Mouse (Mus musculus) embryo, embryonic 9.5 days (tissue): ENCODE data around the gene Piezo1.
"Not testable (repeated sequence)": the region's sequence is repeated elsewhere in the genome, so short reads cannot be mapped to it uniquely, and the experiment has no call there.

Source experiments
- DNase-seq: peaks from one replicate; pipeline ENCODE4 v3.0.0-alpha.2; 2017; ENCODE audit errors: extremely low spot score

Gene Piezo1

DNA sequence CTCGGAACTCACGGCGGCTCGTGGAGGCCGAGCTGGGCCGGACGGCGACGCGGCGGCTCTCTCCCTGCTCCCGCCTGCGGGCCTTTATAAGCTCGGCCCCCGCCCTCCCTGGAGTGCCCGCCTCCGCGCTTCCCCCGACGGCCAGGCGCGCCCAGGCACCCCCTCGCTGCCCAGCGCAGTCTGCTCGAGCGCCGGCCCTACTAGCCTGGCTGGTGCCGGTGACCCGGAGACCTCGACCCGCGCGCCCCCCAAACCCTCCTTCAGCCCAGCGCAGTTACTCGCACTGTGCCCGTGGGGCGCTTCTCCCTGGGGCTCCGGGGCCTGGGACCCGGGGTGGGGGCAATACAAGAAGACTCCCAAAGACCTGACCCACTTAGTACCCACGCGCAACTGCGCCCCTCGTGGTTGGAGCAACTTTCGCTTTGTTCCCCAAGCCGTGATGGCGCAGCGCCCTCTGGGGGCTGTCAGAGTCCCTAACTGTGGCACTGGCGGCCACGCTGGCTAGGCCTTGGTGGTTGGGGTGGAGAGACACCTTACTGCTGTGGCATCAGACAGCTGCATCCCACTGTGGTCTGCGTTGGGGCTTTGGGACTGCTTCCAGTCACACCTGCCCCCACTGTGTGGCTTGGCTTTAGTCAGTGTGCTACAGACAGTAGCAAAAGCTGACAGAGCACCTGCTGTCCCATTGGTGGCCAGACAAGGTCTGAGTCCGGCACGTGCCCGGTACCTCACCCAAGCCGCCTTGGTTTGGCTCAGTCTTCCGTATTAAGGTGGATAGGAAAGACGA is at the start of gene Piezo1:
Piezo1 (minus strand) TSS at position 65 of the 787 bp plus-strand sequence.
- peak; percentile 89 for DNase-seq

DNA sequence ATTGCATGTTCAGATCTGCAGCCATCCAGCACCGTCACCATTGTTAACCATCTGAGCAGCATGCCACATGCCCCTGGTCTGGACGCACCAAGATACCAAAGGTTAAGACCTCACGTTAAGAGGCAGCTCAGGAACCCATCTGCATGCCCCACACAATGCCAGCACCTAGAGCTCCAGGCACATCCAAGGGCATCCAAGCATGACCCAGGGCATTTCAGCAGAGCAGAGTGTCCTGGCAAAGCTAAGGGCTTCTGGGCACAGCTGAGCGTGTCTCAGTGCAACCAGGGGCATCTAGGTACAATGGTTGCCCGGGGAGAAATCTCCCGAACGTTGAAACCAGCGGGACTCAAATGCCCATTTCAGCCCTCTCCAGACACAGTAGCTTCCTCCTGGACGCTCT is 49.5 kb upstream of the Piezo1 start:
- no peak for DNase-seq

DNA sequence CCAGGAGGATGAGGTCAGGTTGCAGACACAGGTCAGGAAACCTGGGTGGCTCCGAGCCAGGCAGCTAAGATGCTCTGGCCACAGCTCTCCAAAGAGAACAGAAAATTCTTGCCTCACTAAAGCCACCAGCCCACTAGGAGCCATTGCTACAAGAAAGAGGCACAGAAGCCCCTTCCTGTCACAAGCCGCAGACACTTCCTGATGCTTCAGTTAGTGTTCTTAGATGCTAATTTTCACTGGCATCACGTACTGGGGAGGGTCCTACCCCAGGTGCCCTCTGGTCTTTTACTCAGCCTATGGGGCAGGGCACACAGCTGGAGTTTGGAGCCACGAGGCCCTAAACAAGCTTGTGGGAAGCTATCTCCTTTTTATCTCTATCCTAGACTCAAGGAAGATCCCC is 44.9 kb upstream of the Piezo1 start:
- DNase-seq = no peak

DNA sequence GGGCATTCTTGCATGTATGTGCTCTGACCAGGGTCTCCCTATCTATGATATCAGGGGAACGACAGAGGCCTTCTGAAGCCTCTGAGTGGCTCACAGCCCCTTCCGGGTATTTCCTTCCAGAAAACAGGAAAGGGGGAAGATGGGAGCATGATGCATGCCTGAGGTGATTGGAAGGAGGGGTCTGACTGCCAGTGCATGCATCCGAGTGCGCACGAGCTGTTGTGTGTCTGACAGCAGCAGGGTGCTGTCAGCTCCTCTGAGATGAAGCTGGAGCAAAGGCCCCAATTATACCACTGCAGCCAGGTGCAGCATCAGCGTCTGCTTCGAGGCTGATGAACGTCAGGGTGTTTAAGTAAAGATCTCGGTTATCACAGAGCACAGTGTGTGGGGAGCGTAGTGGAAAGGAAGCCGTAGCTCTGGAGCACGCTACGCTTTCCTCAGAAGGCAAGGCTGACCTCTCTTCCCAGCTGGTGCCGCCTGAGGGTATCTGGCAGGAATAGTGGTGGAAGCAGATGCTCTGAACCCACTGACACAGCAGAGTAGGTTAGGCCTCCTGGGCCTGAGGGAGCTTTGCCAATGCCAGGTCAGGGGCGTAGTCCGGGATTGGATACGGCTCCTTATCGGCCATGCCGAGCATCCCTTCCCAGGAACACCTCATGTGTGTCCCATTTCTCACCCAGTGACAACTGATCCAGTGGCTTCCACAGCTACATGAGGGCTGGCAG is 42.8 kb upstream of the Piezo1 start:
- no peak for DNase-seq

DNA sequence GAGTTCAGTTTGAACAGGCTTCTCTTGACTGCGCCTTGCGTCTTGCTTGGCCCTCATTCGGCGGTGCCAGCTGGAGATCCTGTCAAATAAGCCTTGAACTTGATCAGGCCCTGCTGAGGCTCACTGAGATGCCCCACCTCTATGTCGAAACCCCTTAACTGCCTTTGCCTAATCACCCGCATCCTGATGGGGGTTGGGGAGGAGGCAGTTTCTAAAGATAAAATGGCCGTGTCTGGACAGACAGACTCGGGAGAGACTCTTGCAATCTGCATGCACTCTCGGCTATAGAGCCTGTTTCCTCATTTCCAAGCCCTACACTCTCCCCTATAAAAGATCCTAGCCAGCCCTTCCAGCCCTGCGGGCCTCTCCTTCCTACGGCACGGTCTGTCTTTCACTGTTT is 42.1 kb upstream of the Piezo1 start:
- DNase-seq = no peak

DNA sequence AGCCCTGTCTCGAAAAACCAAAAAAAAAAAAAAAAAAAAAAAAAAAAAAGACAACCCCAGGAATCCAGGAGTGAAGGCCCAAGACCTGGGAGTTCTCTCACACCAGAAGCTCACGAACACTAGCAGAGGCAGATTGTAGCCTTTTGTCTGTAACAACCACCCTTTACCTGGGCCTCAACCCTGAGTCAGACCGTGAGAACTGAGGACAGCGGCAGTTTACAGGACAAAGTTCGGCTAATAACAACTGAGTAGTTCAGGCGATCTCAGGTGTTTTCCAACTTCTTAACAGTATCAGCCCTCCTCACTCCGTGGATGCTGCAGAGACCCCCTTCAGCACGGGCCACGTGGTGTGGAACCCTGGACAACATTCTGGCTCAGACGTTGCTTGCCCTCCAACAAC is 35.6 kb upstream of the Piezo1 start:
- DNase-seq = no peak

DNA sequence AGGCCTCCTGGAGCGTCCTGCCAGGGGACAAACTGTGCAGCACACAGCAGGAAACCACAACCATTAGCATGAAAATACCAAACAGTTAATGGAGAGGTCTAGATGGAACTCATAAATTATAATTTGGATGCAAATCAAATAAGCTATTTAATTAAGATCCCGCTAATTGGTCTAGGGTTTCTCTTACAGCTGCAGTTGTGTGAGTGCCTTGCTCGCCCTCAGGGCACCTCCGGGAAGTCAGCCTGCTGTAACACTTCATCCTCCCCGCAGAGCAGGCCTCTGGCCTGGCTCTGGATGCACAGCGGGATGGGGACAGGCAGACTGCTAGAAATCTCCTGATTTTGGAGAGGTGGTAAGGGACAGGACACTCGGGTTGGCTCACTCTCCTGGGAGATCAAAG is 35.0 kb upstream of the Piezo1 start:
- DNase-seq = no peak

DNA sequence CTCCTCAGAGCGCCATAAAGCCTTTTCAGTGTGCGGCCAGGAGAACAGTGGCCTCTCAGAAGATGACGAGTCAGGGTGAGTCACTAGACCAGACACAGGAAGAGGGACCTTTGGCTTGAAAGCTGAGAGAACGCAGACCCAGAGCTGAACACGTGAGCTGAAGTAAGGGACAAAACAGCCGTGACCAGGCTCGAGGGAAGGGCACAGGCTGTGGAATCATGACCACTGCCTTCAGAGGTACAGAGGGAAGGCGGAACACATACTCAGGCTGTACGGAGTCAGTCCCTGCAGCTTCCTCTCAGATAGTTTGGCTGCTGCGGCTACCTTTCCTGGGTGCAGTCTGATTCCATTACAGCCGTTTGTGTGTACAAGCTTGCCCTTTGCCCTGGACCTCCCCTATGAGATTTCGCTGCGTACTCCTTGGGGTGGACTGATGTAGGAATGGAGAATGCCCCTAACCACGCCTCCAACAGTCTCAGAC is 34.3 kb upstream of the Piezo1 start:
- DNase-seq = no peak

DNA sequence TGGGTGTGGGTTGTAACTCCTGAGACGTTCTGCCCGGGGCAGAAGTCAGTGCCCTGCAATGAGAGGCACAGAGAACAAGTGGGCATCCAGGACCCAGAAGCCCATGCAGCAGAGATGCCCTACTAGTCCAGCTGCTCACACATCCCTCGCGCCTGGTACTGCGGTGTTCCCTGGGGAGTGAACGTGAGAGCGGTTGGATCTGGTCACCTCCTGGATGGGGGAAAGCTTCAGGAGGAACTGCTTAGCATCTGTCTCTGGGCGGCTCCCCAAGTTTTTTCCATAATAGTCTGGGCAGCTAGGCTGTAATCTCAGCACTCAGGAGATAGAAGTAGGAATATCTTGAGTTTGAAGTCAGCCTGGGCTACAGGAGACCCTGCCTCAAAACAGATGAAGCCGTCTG is 33.9 kb upstream of the Piezo1 start:
- DNase-seq = no peak

DNA sequence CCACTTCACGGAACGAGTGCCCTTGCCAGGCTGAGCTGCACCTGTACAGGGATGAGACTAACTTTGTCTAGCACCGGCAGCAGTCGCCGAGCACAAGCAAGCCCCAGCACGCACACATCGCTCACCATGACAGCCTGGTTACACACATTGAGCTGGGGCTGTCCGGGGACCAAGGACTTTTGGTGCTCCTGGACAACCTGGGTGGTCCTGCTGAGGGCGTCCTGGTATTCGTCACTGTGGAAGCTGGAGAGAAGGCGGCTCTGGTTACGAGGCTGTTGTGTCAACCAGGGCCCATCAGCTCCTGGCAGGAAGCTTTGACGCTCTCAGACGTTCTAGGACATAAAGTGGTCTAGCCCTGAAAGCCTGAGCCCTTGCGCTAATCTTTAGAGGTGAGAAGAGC is 29.8 kb upstream of the Piezo1 start:
- no peak for DNase-seq

DNA sequence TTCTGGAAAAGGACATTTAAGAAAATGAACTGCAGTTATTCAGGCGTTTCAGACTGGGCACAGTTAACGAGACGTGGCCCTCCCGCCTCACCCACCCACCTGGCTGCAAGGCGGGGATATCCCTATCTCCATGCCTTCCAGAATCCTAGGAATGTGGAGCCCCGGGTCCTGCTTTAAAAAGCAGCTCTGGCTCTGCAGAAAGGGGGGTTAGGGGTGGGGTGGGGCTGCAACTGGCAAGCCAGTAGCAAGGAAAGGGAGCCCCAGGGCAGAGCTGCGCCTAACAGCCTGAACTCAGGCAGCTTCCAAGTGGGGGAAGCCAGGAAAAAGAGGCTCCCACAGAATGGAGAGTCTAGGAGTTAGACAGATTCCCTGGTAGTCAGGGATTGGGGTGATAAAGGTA is 28.1 kb upstream of the Piezo1 start:
- DNase-seq = peak; percentile 40

DNA sequence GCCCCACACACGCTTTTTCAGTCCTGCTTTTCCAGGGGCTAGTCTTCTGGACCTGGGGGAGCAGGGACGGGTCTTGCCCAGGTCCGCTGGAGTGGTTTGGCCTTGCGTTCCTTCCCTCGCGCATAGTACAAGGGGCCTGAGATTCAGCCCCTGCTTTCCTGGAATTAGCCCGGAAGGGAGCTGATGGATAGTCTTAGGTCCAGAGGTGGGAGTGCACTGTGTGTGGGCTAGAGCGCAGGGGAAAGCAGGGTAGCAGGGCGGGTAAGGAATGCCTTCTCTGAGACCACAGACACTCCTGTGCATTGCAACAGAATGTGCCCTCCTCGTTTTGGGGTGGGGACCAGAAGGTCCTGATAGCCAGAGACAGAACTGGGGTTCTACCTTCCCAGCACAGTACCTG is 26.0 kb upstream of the Piezo1 start:
- no peak for DNase-seq

DNA sequence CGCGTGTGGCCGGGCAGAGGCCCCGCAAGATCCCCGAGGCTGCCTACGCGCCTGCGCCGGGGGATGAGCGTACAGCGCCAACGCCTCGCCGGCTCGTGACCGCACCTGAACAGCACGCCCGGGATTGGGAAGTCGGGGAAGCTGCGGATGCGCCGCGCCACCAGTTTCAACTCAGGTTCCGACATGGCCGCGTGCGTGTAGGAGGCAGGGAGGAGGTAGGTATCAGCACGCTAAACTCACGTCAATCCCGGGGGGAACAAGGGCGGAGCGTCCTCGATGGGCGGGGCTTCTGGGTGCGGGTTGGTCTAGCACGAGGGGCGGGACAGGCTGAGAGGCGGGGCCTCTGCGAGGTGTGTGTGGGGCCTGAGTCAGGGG is 25.5 kb upstream of the Piezo1 start, which contains the start of gene Aprt:
Aprt (minus strand) TSS at position 262 of the 375 bp plus-strand sequence.
- peak; percentile 98 for DNase-seq

DNA sequence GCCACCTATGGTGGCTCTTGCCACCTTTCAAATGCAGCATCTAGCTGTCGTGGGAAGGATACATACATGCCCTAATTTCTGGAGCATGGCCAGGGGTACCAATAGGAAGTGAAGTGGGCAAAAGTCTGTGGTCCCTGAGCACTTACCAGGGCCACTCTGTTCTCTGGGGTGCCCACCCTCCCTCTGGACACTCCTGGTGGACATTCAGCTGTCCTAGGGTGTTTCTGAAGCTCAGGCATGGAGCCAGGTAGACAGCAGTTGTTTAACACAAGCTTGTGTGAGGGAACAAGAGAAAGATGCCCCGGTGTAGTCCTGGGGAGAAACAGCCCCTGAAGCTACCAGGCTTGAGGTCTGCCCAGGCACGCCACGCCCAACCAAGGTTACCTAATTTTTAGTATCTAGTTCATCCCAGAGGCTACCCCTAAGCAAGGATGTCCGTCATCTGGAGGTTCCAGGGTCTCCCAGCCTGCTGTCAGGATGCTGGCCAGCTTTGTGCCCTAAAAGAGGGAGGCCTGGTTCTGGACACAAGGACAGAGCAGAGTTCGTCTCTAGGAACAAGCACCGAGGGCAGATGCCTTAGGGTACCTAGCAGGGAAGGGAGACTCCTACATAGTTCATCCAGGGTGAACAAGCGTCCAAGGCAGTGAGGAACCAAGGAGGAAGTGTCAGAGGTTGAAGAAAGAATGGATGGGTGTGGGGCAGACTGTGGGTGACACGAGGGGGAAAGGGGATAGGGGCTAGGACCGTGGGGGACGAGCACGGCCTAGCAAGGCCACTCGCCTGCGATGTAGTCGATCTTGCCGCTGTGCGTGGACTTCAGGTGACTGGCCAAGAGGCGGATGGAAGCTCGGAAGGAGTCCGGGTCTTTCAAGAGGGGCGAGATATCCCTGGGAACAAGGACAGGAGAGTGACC is 24.9 kb upstream of the Piezo1 start:
- DNase-seq = peak; percentile 42

DNA sequence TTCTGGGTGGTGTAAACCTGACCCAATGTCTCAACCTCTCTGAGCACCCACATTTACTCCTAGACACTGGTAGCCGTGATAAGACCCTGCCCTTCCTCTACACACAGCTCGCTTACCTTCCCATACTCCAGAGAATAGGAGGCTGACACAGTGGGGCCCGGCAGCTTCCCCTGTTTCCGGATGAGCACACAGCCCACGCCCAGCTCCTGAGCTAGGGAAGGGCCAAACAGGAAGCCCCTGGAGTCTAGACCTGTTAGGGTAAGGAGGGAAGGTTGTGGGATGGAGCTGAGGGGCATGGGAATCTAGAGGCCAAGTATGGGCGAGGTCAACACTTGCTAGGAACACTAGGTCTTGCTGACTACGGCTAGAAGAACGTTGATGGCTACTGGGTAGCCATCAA is 24.2 kb upstream of the Piezo1 start:
- no peak for DNase-seq

DNA sequence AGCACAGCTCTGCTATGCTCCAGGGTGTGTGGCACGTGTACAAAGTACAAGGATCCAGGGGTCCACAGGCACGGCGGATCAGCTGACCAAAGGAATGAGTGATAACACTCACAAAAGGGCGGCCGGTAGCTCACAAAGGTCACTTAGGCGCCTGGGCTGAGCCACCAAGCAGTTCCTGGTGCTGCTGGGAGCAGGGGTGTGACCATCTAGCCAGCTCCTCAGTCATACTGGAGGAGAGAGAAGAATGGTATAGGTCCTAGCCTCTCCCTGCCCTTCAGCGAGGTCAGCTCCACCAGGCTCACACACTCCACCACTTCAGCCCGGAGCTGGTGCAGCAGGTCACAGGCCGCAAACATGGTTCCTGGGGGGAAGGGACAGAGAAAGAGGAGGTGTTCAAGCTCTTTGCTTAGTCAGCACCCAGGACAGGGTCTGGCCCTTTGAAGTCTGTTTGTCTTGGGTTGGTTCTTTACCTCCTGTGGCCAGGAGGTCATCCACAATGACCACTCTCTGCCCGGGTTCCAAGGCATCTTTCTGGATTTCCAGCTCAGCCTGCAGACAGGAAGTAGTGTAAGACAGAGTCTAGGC is 23.6 kb upstream of the Piezo1 start:
- no peak for DNase-seq

DNA sequence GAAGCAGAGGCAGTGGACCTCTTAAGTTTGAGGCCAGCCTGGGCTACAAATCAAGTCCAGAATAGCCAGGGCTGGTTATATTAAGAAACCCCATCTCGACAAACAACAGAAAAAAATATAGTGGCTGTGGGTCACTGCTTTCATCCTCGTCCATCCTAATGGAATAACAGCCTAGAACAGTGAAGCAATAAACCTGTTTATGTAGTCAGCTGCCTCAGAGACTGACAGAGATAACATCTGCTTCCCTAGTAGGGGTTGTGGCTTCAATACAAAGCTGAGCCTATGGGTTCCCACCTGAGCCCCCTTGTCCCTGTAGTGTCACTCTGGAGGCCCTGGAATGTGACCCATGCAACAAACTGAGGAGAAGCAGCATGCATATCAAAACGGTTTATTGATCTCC is 23.1 kb upstream of the Piezo1 start:
- DNase-seq = no peak

DNA sequence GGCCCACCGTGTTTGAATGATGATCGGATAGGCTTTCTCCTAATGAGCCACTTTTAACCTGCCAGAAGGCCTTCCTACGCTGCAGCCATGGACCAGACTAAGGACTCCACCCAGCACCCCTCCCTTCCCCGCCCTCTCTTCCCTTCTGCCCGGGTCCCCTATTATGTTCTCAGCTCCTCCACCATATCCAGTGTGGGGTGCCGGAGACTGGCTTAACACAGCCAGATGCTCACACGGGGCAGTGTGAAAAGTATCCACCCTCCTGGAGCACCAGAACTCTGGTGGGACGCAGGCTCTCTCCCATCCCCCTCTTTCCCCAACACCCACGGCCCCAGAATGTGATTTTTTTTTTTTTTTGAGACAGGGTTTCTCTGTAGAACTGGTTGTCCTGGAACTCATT is 22.4 kb upstream of the Piezo1 start:
- no peak for DNase-seq

DNA sequence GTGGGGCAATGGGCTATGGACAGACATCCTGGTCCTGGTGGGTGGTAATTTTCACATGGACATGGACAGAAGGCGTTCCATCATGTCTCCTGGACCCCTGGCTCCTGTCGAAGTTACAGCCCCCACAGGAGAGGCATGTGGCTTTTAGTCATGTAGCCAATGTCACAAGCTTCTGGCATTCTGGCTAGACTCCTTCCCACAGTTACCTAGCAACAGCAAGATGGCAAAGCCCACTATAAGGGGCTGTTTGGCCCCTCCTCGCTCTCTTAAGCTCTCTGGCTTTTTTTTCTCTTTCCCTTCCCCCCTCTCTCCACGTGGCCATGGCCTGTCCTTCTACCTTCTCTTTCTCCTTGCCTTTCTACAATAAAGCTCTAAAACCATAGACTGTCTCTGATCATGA is 22.0 kb upstream of the Piezo1 start:
- DNase-seq = not testable (repeated sequence)

DNA sequence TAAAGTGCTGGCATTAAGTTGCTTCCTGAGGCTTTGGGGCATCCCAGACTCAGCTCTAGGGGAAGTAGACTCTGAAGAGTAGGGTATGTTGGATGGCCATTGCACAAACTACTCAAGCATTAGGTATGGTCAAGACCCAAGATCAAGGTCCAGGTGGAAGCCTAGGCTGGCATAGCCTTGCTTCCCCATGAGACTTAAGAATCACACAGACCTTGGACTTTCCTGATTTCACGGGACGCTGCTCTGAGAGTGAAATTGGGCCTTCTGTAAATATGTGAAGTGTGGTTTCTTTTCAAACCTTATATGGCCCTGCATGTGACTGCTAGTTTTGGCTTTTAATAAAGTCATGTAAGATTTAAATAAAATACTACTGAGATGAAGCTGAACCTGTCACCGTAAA is 21.6 kb upstream of the Piezo1 start:
- DNase-seq = no peak

DNA sequence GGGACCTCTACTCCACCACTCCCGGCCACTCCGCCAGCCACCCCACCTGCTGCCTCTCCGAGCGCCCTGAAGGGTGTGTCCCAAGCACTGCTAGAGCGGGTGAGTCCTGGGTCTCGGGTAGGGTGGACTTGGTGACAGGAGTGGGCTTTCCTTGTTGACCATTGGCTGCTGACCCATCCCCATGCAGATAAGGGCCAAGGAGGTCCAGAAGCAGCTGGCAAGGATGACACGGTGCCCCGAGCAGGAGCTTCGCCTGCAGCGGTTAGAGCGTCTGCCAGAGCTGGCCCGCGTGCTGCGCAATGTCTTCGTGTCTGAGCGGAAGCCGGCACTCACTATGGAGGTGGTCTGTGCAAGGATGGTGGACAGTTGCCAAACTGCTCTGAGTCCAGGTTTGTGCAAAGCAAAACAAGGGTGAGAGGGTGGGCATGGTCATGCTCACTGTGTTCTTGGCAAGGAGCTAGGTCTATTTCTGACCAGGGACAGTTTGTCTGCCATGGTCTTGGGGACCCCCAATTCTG is 20.7 kb upstream of the Piezo1 start:
- no peak for DNase-seq

DNA sequence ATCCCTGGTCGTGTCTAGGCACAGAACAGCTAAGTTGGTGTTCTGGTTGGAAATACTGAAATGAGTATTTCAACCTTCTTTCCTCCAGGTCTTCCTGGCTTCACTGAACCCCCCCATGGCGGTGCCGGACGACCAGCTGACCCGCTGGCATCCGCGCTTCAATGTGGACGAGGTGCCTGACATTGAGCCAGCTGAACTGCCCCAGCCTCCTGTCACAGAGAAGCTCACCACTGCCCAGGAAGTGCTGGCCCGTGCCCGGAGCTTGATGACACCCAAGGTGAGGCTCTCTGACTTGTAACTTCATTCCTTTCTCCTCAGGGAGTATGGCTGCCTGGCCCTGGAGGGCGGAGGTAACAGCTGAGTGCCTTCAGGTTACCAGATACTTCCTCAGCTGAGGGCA is 20.0 kb upstream of the Piezo1 start:
- DNase-seq = no peak
